Mouse (Mus musculus) gastrocnemius, postnatal 36 days (tissue): ENCODE measurements around the gene Kcnk6. TPM values are rescaled to one million over a fixed set of nuclear protein-coding genes. Genes with fewer than 3 reads are reported as not detected.
"Not testable (repeated sequence)": the region's sequence is repeated elsewhere in the genome, so short reads cannot be mapped to it uniquely, and the experiment has no call there.

Experiments
- DNase-seq, 2 experiments: peaks; one replicate each; pipeline ENCODE4 v3.0.0; 2022
- intact Hi-C: fragments of 180-260 bp; cut with DNase I; formaldehyde crosslinking; loops from one replicate; pipeline ENCODE4 v1.15.1; 2025
- total RNA-seq, 2 experiments: library from RNA; stranded (reverse); gene quantifications; 2 replicates each; pipeline ENCODE4 v1.2.3; 2021

Kcnk6 gene
- total RNA-seq, 2 experiments from 2014 or later: 0.91 to 0.97 TPM

DNA sequence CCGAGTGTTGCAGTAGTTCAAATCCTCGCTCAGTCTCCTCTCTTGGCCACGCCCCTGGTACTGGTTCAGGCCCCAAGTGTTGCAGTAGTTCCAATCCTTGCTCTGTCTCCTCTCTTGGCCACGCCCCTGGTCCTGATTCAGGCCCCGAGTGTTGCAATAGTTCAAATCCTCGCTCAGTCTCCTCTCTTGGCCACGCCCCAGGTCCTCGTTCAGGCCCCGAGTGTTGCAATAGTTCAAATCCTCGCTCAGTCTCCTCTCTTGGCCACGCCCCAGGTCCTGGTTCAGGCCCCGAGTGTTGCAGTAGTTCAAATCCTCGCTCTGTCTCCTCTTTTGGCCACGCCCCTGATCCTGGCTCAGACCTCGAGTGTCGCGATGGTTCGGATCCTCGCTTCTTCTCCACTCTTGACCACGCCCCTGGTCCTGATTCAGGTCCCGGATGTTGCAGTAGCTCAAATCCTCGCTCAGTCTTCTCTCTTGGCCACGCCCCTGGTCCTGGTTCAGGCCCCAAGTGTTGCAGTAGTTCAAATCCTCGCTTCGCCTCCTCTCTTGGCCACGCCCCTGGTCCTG, 20.0 kb downstream of the Kcnk6 start:
- no peak for DNase-seq
- intact Hi-C loops: no loop called here

GRCm38 (mm10) chr7:29211415-29212198, 20.7 kb downstream of the Kcnk6 start:
- intact Hi-C loops: no loop called here
- DNase-seq: peak; percentile 85 to 87

GRCm38 (mm10) chr7:29211013-29211412, 21.3 kb downstream of the Kcnk6 start:
- DNase-seq: peak; percentile 33 to 44
- intact Hi-C loops: not testable (repeated sequence)

DNA sequence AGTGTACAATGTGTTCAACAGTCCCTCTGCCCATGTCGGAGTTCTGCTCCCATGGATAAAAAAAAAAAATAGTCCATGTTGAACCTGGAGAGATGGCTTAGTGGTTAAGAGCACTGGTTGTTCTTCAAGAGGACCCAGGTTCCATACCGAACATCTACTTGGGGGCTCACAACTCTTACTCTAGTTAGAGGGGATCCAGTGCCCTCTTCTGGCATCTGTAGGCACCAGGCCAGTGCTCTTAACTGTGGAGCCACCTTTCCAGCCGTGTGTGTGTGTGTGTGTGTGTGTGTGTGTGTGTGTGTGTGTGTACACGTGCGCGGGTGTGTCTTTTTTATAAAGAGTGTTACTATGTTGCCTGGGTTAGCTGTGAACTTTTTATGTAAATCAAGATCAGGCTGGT, 29.7 kb downstream of the Kcnk6 start:
- no peak for DNase-seq
- intact Hi-C loops: loop anchor here (10.0 kb wide), 1 partner anchor 512 kb away; no protein-coding TSS in a partner anchor

- DNase-seq, intact Hi-C loops: not testable (repeated sequence)
These were observed 38.1 kb downstream of the Kcnk6 start for GRCm38 (mm10) chr7:29194230-29194629.

GRCm38 (mm10) chr7:29181323-29181722, 51.0 kb downstream of the Kcnk6 start:
- intact Hi-C loops: loop anchor here (2.0 kb wide), 1 partner anchor 57 kb away; the partner anchor contains the start of gene Yif1b
- not testable (repeated sequence) for DNase-seq

DNA sequence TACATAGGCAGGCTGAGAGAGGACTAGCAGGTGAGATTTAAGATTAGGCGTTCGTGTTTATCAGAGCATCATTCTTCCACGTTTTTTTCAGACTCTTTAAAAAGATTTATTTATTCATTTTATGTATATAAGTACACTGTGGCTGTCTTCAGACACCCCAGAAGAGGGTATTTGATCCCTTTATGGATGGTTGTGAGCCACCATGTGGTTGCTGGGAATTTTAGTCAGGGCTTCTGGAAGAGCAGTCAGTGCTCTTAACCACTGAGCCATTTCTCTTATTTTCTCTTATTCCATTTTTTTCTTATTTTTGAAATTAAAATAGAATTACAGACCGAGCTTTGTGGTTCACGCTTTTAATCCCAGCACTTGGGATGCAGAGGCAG, 51.5 kb downstream of the Kcnk6 start:
- DNase-seq: no peak
- intact Hi-C loops: loop anchor here (2.0 kb wide), 1 partner anchor 58 kb away; the partner anchor contains the start of gene Yif1b

DNA sequence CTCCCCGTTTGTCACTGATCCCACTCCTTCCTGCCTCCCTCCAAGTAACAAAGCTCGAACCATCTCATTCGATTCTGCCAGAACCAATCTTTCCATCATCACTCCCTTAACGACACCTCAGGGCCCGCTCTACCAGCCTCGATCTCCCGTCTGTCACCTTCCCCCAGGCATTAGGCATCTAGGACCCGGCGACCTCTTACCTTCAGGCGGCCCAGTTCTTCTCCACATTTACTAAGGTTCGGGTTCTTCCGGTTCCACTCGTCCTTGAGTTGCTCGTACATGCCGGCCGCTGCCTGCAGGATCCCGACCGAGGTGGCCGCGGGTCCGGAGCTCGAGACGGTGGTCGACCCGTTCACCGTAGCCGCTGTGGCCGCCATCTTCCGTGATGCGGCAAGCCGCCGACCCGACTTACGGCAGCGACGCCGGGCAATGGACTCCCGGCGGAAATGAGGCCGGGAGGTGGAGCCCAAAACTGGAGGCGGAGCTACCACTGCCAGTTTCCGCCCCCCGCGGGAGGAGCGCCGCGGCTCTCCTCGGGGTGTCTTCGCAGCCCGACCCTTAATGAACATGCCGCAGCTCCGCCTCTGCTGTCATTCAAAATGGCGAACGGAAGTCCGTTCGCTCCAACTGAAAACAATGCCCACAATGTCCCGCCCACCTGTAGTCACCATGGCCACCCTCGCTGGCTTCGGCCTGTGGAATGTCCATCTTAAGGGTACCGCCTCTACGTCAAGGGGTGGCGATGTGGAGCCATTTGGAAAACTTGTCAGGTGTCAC, 52.0 kb downstream of the Kcnk6 start, which contains the start of gene Psmd8:
Psmd8 (minus strand) TSS at position 625 of the 777 bp plus-strand sequence.
- intact Hi-C loops: loop anchor here (2.0 kb wide), 1 partner anchor 59 kb away; the partner anchor contains the start of gene Yif1b
- DNase-seq: peak; percentile 93 to 97

GRCm38 (mm10) chr7:29179323-29179722, 53.0 kb downstream of the Kcnk6 start:
- no peak for DNase-seq
- intact Hi-C loops: no loop called here

GRCm38 (mm10) chr7:29178106-29178505, 54.2 kb downstream of the Kcnk6 start:
- no peak for DNase-seq
- intact Hi-C loops: no loop called here

DNA sequence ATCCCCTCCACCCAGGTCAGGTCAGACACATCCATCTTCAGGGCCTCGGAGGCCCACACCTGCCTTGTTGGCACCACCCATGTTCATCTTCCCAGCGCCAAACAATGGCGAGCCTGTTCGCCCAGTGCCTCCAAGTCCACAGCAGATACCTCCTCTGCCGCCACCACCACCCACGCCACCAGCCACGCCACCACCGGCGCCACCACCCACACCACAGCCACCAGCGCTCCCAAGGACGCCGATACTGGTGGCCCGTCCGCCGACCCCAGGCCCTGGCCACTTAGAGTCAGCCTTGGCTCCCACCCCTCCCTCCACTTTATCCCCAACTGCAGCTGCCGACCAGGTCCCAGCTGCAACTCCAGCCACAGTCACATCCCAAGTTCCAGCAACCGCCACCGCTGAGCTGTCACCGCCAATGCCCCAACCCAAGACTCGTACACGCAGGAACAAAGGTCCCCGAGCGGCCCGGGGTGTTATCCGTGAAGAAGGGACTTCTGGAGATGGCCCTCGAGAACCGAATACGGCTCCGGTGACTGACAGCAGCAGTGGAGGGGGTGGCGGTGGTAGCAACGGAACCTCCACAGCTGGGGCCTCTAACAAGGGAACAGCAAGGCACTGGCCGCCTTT, 59.8 kb downstream of the Kcnk6 start:
- intact Hi-C loops: no loop called here
- no peak for DNase-seq

Other genes starting within 250 kb of the Kcnk6 start
- 1,000 to 10,000 TPM; 1,495 to 1,823 TPM for gene Ryr1, start 107.3 kb downstream of the Kcnk6 start, total RNA-seq
- gene Rasgrp4, start 97.7 kb downstream of the Kcnk6 start, total RNA-seq: under 1 TPM; 0.54 to 0.77 TPM
- 10 to 100 TPM; 10.7 to 11.7 TPM for gene Fam98c, start 76.3 kb downstream of the Kcnk6 start, total RNA-seq
- under 1 TPM; 0.25 to 0.26 TPM for gene Ggn, start 62.3 kb downstream of the Kcnk6 start, total RNA-seq
- gene Spred3, start 62.1 kb downstream of the Kcnk6 start, total RNA-seq: 1 to 10 TPM in 1 of 2 experiments, under 1 TPM in 1; 0.59 to 1.2 TPM
- 100 to 1,000 TPM; 155 to 172 TPM for gene Psmd8, start 51.8 kb downstream of the Kcnk6 start, total RNA-seq
- gene Catsperg1, start 18.5 kb downstream of the Kcnk6 start, total RNA-seq: under 1 TPM in 1 of 2 experiments, not detected in 1; 0.22 TPM
- 10 to 100 TPM; 36.0 to 41.1 TPM for gene Yif1b, start 5.8 kb upstream of the Kcnk6 start, total RNA-seq
- gene 2200002D01Rik, start 16.0 kb upstream of the Kcnk6 start, total RNA-seq: under 1 TPM; 0.28 to 0.86 TPM
- 1 to 10 TPM; 4.1 to 4.5 TPM for gene Spint2, start 49.4 kb upstream of the Kcnk6 start, total RNA-seq
- gene Ppp1r14a, start 56.8 kb upstream of the Kcnk6 start, total RNA-seq: 1 to 10 TPM; 3.3 to 3.5 TPM
- gene Dpf1, start 71.4 kb upstream of the Kcnk6 start, total RNA-seq: 1 to 10 TPM; 1.9 to 2.3 TPM